Mouse (Mus musculus): ENCODE data around the gene Cbfa2t3. TPM values are rescaled to one million over a fixed set of nuclear protein-coding genes. Genes with fewer than 3 reads are reported as not detected.

The Cbfa2t3 gene
- total RNA-seq, 2 experiments from 2014 or later: 27.2 to 29.7 TPM

GRCm38 (mm10) chr8:122719500-122720065 lies 20.7 kb upstream of the Cbfa2t3 start:
- intact Hi-C loops (cut with DNase I): no loop called here
- DNase-seq (ENCODE audit: low spot score in 2 of 2): no peak

DNA sequence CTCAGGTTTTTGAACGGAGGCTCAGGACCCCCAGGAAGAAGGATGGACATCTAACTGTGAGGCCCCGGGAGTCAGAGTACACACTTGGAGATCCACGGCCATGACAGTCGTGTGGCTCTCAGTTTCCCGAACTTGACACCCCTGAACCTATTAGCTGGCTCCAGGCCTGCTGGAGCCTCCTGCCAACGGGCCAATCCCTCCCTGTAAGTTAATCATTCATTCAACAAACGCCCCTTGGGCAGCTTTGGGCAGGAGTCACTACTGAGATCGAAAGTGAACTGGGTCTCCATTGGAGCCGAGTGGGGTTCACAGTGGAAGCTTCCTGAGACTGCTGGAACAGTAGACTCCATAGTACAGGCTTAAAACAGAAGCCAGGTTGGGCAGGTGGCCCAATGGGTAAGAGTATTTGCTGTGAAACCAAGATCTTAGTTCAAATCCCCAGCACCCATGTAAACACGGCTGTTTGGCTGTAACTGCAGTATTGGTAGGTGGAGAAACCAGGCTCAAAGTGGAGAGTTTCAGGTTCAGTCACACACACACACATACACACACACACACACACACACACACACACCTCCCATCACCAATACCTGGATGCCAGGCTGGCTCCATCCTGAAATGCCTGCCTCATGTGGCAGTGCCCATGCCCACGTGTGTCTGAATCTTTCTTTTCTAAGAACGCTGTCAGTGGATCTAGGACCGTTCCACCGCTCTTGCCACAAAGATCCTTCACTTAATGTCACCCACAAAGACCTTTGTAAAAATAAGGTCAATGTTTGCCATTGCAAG lies 20.0 kb upstream of the Cbfa2t3 start:
- DNase-seq (ENCODE audit: low spot score in 2 of 2): no peak
- intact Hi-C loops (cut with DNase I): no loop called here

DNA sequence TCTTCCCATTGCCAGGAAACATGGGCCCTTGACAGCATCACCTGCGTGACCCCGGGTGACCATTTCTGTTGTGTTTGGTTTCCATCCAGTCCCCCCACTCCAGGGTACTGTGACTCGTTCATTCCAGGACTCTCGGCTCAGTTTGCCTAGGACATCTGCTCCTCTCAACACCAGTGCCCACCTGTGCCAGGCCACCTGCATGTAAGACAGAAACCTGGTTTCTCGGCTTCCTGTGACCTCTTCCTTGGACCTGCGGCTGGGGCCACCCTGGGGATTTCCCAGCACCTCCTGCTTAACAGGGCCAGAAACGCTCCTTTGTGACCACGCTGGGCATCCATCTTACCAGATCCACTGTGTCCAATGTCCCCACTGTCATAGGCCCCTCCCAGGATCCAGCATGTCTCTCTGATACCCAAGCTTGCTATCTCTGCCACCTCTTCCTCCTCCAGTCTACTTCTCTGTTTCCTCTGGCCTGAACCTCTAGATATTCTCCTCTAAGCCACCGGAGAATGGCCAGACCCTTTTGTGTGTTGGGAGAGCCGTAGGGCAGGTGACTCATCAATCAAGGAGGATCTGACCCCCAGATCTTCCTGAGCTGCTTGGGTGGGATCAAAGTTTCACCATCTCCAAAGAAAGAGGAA lies 19.1 kb upstream of the Cbfa2t3 start:
- DNase-seq (ENCODE audit: low spot score in 2 of 2): no peak
- intact Hi-C loops (cut with DNase I): no loop called here

- DNase-seq (ENCODE audit: low spot score in 2 of 2): peak in 1 of 2 experiments; percentile 22
- intact Hi-C loops (cut with DNase I): no loop called here
Measured at GRCm38 (mm10) chr8:122716566-122716965, 17.7 kb upstream of the Cbfa2t3 start.

GRCm38 (mm10) chr8:122713157-122713518 lies 14.2 kb upstream of the Cbfa2t3 start:
- intact Hi-C loops (cut with DNase I): no loop called here

GRCm38 (mm10) chr8:122712411-122713156 lies 13.7 kb upstream of the Cbfa2t3 start:
- intact Hi-C loops (cut with DNase I): no loop called here
- DNase-seq (ENCODE audit: low spot score in 2 of 2): peak; percentile 35 to 41

More at GRCm38 (mm10) chr8:122713157-122713518, 14.2 kb upstream of the Cbfa2t3 start:
- no peak for DNase-seq (ENCODE audit: low spot score in 2 of 2)

GRCm38 (mm10) chr8:122711891-122712365 lies 13.0 kb upstream of the Cbfa2t3 start:
- DNase-seq (ENCODE audit: low spot score in 2 of 2): no peak
- intact Hi-C loops (cut with DNase I): no loop called here

DNA sequence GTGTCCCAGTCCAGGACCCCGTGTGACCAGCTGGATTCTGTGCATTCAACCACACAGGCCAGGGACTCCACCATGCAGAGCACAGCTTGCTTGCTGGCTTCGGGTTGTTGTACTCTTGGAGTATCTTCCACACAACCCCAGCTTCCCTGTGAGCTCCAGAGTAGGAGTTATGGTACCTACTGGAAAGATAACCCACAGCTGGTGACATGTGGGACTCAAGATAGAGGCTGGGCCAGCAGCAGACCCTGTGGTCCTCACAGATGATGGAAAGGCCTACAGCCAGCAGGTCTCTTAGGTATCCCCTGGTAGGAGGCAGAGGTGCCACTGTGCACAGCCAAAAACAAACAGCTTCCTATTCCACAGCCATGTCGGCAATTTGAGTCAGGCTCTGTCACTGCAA lies 12.6 kb upstream of the Cbfa2t3 start:
- intact Hi-C loops (cut with DNase I): no loop called here
- no peak for DNase-seq (ENCODE audit: low spot score in 2 of 2)

DNA sequence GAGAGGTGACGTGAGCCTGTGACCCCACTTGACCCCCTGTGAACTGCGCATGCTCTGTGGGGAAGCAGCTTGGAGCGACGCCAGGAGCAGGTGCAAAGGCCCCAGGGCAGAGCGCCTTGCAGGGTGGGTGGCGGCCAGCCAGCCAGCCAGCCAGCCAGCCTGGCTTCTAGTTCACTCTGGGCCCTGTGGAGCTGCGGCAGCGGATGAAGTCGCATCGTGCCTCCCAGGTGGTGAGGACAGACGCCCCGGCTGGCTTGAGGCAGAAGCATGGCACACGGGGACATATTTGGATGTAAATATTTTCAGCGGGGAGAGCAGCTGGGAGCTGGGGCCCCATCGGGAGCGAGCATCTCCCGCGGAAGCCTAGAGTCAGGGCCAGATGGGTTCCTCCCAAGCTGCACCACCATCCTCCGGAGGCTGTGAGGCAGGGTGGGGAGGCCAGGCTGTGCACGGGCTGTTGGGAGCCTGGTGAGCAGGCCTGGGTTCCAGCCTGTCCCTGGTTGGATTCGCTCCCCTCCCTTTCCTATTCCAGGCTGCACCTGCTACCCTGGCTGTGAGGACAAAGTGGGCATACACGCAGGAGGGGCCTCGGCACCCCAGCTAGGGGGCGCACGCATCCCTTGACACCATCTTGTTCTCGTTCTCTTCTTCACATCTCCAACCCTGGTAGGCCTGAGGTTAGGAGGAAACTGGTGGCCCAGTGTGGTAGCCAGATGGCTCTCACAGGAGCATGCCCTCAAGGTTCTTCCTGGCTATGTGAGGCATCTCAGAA lies 10.6 kb upstream of the Cbfa2t3 start:
- intact Hi-C loops (cut with DNase I): no loop called here
- DNase-seq (ENCODE audit: low spot score in 2 of 2): peak in 1 of 2 experiments; percentile 19

DNA sequence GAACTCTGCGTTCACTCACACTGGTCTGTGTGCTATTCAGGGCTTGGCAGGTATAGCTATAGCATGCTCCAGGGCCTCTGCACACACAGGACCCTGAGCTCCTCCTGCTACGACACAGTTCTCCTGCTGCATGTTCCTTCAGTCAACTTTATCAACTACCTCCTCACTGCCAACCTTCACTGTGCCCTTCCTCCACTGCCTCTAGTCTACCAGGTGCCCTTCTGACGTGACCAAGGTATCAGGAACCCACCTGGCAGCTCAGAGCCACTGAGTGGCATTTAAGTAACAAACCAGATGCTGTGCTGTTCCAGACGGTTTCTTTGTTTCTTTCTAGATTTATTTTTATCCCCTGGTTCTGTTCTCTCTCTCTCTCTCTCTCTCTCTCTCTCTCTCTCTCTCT lies 8.3 kb upstream of the Cbfa2t3 start:
- DNase-seq (ENCODE audit: low spot score in 2 of 2): no peak
- intact Hi-C loops (cut with DNase I): no loop called here

DNA sequence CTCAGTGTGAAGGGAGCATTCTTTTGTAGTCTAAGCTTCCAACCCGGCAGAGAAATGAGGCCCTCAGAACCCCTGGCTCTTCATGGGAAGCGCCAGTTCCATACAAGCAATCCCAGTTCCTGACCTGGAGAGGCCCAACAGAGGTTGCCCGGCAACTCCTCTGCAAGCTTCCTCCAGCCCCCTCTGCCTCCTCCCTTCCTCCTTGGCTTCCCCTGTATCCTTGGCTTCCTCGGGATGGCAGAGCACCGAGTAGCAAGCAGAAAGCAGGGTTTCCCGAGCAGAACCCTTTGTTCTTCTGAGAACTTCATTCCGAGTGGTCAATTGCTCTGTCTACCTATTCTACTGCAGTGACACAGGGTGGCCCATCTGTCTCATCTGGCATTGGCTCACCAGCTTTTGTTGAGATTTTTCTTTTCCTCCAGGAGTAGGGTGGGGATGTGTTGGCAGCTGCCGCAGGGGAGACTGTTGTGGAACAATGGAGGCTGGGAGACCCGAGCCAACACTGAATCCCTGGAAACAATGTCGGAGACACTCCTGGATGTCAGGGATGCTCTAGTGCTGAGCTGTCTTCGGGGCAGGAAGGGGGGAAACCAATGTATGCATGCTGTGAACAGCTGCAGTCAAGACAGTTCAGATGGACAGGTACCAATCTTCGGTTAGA lies 7.1 kb upstream of the Cbfa2t3 start:
- intact Hi-C loops (cut with DNase I): no loop called here
- no peak for DNase-seq (ENCODE audit: low spot score in 2 of 2)

DNA sequence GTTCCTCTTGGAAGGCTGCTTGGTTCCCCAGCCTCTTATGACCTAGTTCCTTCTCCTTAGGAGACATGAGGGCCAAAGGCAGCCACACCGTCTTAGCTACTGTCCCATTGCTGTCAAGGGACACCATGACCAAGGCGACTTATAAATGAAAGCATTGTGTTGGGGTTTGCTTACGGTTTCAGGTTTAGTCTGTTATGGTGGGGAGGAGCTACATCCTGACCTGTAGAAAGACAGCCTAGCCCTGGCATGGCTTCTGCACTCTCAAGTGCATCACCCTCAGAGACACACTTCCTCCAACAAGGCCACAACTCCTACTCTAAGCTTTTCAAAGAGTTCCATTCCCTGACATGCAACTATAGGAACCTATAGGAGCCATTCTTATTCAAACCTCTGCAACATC lies 5.7 kb upstream of the Cbfa2t3 start:
- DNase-seq (ENCODE audit: low spot score in 2 of 2): no peak
- intact Hi-C loops (cut with DNase I): no loop called here

- DNase-seq (ENCODE audit: low spot score in 2 of 2): no peak
- intact Hi-C loops (cut with DNase I): no loop called here
Measured at GRCm38 (mm10) chr8:122702957-122703356, 4.0 kb upstream of the Cbfa2t3 start.

- intact Hi-C loops (cut with DNase I): no loop called here
Measured at GRCm38 (mm10) chr8:122702301-122702941, 3.5 kb upstream of the Cbfa2t3 start.

GRCm38 (mm10) chr8:122701441-122702185 lies 2.7 kb upstream of the Cbfa2t3 start:
- no peak for DNase-seq (ENCODE audit: low spot score in 2 of 2)

More at GRCm38 (mm10) chr8:122702301-122702941, 3.5 kb upstream of the Cbfa2t3 start:
- DNase-seq (ENCODE audit: low spot score in 2 of 2): no peak

GRCm38 (mm10) chr8:122700628-122701027 lies 1.7 kb upstream of the Cbfa2t3 start:
- intact Hi-C loops (cut with DNase I): no loop called here
- DNase-seq (ENCODE audit: low spot score in 2 of 2): no peak

More at GRCm38 (mm10) chr8:122701441-122702185, 2.7 kb upstream of the Cbfa2t3 start:
- intact Hi-C loops (cut with DNase I): no loop called here

GRCm38 (mm10) chr8:122698254-122698768 lies 598 bp downstream of the Cbfa2t3 start:
- no peak for DNase-seq (ENCODE audit: low spot score in 2 of 2)

More at GRCm38 (mm10) chr8:122698254-122698768, 598 bp downstream of the Cbfa2t3 start:
- intact Hi-C loops (cut with DNase I): no loop called here
